Mouse (Mus musculus) neural tube, embryonic 13.5 days (tissue): Measurements from ENCODE around the gene Aph1c. TPM values are rescaled to one million over a fixed set of nuclear protein-coding genes. Genes with fewer than 3 reads are reported as not detected.
"Not testable (repeated sequence)": the region's sequence is repeated elsewhere in the genome, so short reads cannot be mapped to it uniquely, and the experiment has no call there.

Source experiments
- ATAC-seq: fragments of 200-750 bp; cut with Nextera tagmentation; 2 replicates; pipeline ENCODE4 v1.8.0; 2017; ENCODE audit warnings: low read depth, mild to moderate bottlenecking, moderate TSS enrichment, moderate library complexity
- H3K27ac ChIP-seq: fragments of 300-500 bp; sonication (generic); replicated peaks from 2 replicates; pipeline ENCODE4 v1.5.1; 2015; ENCODE audit warnings: moderate library complexity, mild to moderate bottlenecking, inconsistent platforms
- H3K27me3 ChIP-seq: fragments of 300-500 bp; sonication (generic); 2 replicates; pipeline ENCODE4 v1.6.1; 2015; ENCODE audit warnings: mild to moderate bottlenecking, inconsistent platforms
- H3K36me3 ChIP-seq: fragments of 300-500 bp; sonication (generic); 2 replicates; pipeline ENCODE4 v1.6.1; 2015; ENCODE audit warnings: mild to moderate bottlenecking, inconsistent platforms
- H3K4me1 ChIP-seq: fragments of 300-500 bp; sonication (generic); replicated peaks from 2 replicates; pipeline ENCODE4 v1.6.1; 2015; ENCODE audit warnings: inconsistent platforms
- H3K4me2 ChIP-seq: fragments of 300-500 bp; sonication (generic); 2 replicates; pipeline ENCODE4 v1.6.1; 2015; ENCODE audit warnings: inconsistent platforms, mild to moderate bottlenecking, moderate library complexity
- H3K4me3 ChIP-seq: fragments of 300-500 bp; sonication (generic); 2 replicates; pipeline ENCODE4 v1.5.1; 2015; ENCODE audit warnings: mild to moderate bottlenecking, inconsistent platforms
- H3K9ac ChIP-seq: fragments of 300-500 bp; sonication (generic); 2 replicates; pipeline ENCODE4 v1.6.1; 2015; ENCODE audit warnings: moderate library complexity, mild to moderate bottlenecking, inconsistent platforms
- H3K9me3 ChIP-seq: fragments of 300-500 bp; sonication (generic); 2 replicates; pipeline ENCODE4 v1.6.1; 2016; ENCODE audit warnings: inconsistent platforms
- WGBS: fragments of 180-500 bp; shearing (Covaris S2); methylation state at CpG from one replicate; pipeline ENCODE4 v1.1.7; 2015; 5-methylcytosine and 5-hydroxymethylcytosine counted together
- polyA plus RNA-seq: library from polyadenylated mRNA; unstranded; fragments of >200 nt; fragmentation: Nextera tagmentation; extraction: Ambion mirVana; gene quantifications from 2 replicates; pipeline ENCODE4 v1.2.1, GENCODE M21; 2015

The Aph1c gene
- polyA plus RNA-seq: 2.7 and 5.3 TPM in 2 replicates

DNA sequence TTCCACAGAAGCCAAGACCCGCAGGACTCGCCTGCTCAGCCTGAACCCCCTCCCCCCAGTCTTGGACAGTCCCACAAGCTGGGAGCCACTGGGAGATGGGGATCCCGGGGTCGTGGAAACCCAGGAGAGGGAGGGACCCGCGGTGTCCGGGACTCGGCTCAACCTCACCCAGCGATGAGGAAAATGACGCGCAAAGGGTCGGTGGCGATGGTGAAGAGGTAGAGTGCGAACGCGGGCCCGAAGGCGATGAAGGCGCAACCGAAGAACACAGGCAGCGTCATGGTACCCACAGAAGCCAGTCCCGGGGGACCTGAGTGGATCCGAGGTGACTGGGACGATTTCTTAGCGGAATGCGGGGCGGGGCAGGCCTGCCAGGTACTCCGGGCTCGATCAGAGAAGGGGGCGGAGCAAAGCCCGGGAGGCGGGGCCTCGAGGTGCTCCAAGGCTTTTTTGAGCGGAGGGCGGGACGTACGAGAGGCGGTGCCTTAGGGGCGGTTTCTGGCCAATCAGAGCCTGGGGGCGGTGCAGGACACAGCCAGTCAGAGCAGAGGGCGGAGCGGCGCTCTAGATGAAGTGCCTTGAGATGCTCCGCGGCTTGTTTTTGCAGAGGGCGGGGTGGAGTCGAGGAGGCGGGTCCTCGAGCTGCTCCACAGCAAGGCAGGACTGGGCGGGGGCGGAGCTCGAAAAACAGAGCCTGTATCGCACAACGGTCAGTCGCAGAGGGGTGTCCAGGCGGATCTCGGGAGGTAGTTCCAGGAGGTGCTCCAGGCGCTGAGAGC lies at the start of gene Aph1c:
Aph1c (minus strand) TSS at position 409 of the 779 bp plus-strand sequence.
- Histone ChIP-seq H3K4me1 (peaks cover 20% of the 10 kb centered on the region), H3K27me3 (peaks cover 9% of the 10 kb centered on the region), H3K36me3 (no peaks in the 10 kb centered on the region), H3K9ac (peak within 1 kb of the TSS; percentile 70), H3K9me3 (no peaks in the 10 kb centered on the region), H3K4me2 (peak within 1 kb of the TSS; percentile 93), H3K27ac (peak within 1 kb of the TSS; percentile 28; the same call in 1 of the 2 replicates), H3K4me3 (peak within 1 kb of the TSS; percentile 57)
- WGBS: under 1% methylated on average over 58 of the region's 58 CpGs
- ATAC-seq: peak; percentile 100

DNA sequence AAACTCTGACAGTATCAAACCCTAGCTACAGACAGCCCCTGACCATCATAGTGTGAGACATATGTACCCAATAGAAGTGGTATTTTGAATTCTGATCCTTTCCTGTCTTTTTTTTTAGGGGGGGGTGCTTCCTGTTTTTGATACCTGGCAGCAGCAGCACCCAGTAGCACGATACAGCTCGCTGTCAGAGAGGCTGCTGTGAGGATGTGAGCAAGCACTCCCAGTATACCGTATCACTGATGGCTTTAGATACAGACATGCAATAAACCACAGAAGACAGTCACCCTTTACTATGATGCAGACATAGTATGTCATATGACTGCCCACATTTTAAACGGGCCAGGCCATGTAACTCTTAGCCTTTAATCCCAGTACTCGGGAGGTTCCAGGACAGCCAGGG lies 49.0 kb upstream of the Aph1c start:
- 88% methylated on average over 5 of the region's 5 CpGs for WGBS
- no peak overlapping the region for H3K9ac ChIP-seq
- peaks cover 29% of the 10 kb centered on the region for H3K4me1 ChIP-seq

DNA sequence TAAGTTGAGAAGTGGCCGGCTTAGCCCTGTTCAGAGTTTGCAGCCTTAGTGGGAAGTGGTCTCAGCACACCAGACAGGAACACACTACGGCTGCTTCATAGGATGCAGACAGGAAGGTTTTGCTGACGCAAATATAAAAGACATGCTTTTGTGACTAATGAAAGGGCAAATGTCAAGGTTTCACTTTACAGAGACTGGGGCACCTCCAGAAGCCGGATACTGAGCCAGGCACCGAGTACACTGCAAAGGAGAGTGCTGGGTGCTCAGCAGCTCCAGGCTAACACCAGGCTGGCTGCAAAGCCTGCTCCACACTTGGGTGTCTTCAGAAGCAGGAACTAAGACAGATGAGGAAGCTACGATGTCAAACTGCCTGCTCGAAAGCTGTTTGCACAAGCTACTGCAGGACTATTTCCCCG lies 47.9 kb upstream of the Aph1c start:
- WGBS: 67% methylated on average over 8 of the region's 8 CpGs
- peaks cover 18% of the 10 kb centered on the region for H3K4me1 ChIP-seq
- no peaks in the 10 kb centered on the region for H3K36me3 ChIP-seq
- no peaks in the 10 kb centered on the region for H3K27me3 ChIP-seq
- H3K27ac ChIP-seq: no peak overlapping the region
- H3K9me3 ChIP-seq: no peaks in the 10 kb centered on the region
- H3K4me3 ChIP-seq: no peak overlapping the region
- no peak overlapping the region for H3K4me2 ChIP-seq
- ATAC-seq: no peak
- no peak overlapping the region for H3K9ac ChIP-seq

More for the DNA sequence above, 49.0 kb upstream of the Aph1c start:
- no peak for ATAC-seq
- Histone ChIP-seq H3K27ac (no peak overlapping the region), H3K27me3 (no peaks in the 10 kb centered on the region), H3K4me3 (no peak overlapping the region), H3K9me3 (no peaks in the 10 kb centered on the region), H3K4me2 (no peak overlapping the region), H3K36me3 (no peaks in the 10 kb centered on the region)

DNA sequence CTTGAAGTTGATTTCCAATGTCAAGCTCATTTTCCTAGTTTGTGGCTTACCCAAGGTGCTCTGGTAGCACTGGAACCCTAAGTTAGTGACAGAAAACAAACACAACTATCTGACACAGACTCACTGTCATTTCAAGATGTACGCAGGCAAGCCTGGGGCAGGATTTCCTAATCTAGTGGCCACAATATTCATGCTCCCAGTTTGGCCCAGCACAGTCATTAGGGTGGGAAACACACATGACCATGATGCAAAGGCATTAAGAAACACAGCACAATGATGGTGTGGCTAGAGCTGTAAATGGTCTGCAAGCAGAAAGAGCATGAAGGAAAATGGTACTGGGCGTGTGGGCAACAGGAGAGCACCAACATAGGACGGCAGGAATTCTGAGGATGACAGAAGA lies 47.3 kb upstream of the Aph1c start:
- Histone ChIP-seq H3K27me3 (no peaks in the 10 kb centered on the region), H3K9ac (no peak overlapping the region), H3K4me1 (peaks cover 13% of the 10 kb centered on the region), H3K36me3 (no peaks in the 10 kb centered on the region), H3K4me2 (no peak overlapping the region), H3K9me3 (no peaks in the 10 kb centered on the region), H3K27ac (no peak overlapping the region), H3K4me3 (no peak overlapping the region)
- 86% methylated on average over 3 of the region's 3 CpGs for WGBS
- no peak for ATAC-seq

DNA sequence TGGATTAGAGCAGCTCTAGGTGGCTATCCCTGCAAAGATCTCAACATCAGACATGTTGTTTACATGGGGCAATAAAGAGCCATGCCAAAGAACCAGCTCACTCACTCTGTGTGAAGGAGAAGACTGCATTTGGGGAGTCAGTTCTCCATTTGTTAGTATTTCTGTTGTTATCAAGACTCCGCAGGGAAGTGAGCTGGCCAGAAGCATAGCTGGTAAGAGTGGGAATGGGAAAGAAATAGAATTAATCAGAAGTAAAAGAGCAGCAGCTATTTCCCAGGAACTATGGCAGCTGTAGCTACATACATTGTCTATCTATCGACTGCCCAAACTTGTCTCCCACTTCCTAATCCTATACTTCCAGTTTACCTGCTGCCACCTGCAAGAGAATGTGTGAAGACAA lies 46.2 kb upstream of the Aph1c start:
- H3K9me3 ChIP-seq: no peaks in the 10 kb centered on the region
- peaks cover 4% of the 10 kb centered on the region; the same call in 1 of the 2 replicates for H3K4me1 ChIP-seq
- no peak overlapping the region for H3K27ac ChIP-seq
- H3K27me3 ChIP-seq: no peaks in the 10 kb centered on the region
- 93% methylated on average over 2 of the region's 2 CpGs for WGBS
- H3K36me3 ChIP-seq: no peaks in the 10 kb centered on the region
- H3K4me2 ChIP-seq: no peak overlapping the region
- no peak for ATAC-seq
- no peak overlapping the region for H3K9ac ChIP-seq
- H3K4me3 ChIP-seq: no peak overlapping the region

DNA sequence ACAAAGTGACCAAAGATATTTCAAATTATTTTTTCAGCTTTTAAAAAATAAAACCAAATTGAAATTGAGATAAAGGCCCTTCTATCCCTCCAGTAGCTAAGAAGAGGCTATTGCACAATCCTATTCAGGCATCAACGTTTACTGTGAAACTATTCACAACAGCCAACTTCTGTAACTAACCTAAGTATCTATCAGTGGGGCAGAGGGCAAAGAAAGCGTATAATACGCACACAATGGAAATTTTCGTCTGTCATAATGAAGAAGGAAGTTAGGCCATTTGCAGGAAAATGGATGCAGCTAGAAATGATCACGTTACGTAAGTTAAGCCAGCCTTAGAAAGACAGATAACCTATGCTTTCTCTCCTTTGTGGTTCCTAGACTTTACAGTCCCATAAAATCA lies 45.0 kb upstream of the Aph1c start:
- no peak for ATAC-seq
- H3K9ac ChIP-seq: no peak overlapping the region
- no peak overlapping the region for H3K4me3 ChIP-seq
- WGBS: 75% methylated on average over 6 of the region's 6 CpGs
- peaks cover 4% of the 10 kb centered on the region; the same call in 1 of the 2 replicates for H3K4me1 ChIP-seq
- H3K27ac ChIP-seq: no peak overlapping the region
- 0 out of 2 replicates have a peak, but pooled peaks cover 2% of the 10 kb centered on the region for H3K9me3 ChIP-seq
- no peak overlapping the region for H3K4me2 ChIP-seq
- no peaks in the 10 kb centered on the region for H3K27me3 ChIP-seq
- peaks cover 3% of the 10 kb centered on the region; the same call in 1 of the 2 replicates for H3K36me3 ChIP-seq

DNA sequence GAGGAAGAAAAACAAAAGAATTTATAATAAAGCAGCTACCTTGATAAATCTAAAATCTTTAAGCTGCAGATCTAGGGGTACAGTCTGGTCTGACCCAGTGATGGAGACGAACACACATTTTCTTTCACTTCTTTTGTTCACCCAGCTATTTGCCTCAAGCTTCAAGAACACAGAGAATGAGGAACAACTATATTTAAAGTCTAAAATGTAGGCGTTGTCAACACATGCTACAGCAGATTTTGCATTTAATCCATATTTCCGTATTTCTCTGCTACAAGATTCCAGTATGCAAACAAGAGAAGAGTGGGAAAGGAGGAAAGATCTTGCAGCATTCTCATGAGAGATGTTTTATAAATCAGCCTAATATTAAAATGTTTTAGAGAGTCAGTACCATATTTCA lies 44.4 kb upstream of the Aph1c start:
- Histone ChIP-seq H3K4me3 (no peak overlapping the region), H3K9ac (no peak overlapping the region), H3K4me1 (peaks cover 4% of the 10 kb centered on the region; the same call in 1 of the 2 replicates), H3K36me3 (peaks cover 5% of the 10 kb centered on the region; the same call in 1 of the 2 replicates), H3K27me3 (no peaks in the 10 kb centered on the region), H3K27ac (no peak overlapping the region), H3K9me3 (0 out of 2 replicates have a peak, but pooled peaks cover 2% of the 10 kb centered on the region), H3K4me2 (no peak overlapping the region)
- ATAC-seq: no peak
- WGBS: 96% methylated on average over 3 of the region's 3 CpGs

DNA sequence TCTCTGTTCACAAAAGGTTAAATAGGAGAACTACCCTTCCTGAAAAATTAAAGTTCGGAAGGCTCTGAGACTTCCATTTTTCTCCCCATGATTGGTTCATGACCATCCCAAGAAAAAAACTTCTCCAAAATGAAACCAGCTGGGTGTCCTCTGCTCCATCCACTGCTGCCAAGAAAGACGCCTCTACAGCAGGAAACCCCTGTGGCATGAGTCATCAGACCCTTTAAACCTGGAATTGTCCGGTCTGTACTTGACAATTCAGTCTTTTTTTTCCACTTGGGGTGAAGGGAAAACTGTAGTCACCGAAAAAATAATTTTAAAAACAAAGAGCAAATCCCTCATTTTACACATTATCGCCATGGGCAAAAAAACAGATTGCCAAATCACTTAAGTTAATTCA lies 42.1 kb upstream of the Aph1c start:
- H3K4me3 ChIP-seq: no peak overlapping the region
- no peak overlapping the region for H3K27ac ChIP-seq
- no peak overlapping the region for H3K4me2 ChIP-seq
- peaks cover 4% of the 10 kb centered on the region; the same call in 1 of the 2 replicates for H3K4me1 ChIP-seq
- 88% methylated on average over 5 of the region's 5 CpGs for WGBS
- no peaks in the 10 kb centered on the region for H3K27me3 ChIP-seq
- peaks cover 5% of the 10 kb centered on the region; the same call in 1 of the 2 replicates for H3K36me3 ChIP-seq
- H3K9me3 ChIP-seq: 0 out of 2 replicates have a peak, but pooled peaks cover 2% of the 10 kb centered on the region
- H3K9ac ChIP-seq: no peak overlapping the region
- no peak for ATAC-seq

DNA sequence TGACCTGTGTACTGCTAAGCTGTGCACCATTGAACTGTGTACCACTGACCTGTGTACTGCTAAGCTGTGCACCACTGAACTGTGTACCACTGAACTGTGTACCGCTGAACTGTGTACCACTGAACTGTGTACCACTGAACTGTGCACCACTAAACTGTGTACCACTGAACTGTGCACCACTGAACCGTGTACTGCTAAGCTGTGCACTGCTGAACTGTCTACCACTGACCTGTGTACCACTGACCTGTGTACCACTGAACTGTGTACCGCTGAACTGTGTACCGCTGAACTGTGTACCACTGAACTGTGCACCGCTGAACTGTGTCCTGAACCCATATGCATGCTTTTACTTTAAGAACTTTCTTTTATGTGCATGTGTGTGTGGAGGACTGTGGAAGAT lies 39.8 kb upstream of the Aph1c start:
- Histone ChIP-seq H3K9ac (no peak overlapping the region), H3K4me2 (no peak overlapping the region), H3K9me3 (0 out of 2 replicates have a peak, but pooled peaks cover 2% of the 10 kb centered on the region), H3K4me3 (no peak overlapping the region), H3K4me1 (no peaks in the 10 kb centered on the region), H3K36me3 (peaks cover 5% of the 10 kb centered on the region; the same call in 1 of the 2 replicates), H3K27me3 (no peaks in the 10 kb centered on the region), H3K27ac (no peak overlapping the region)
- no peak for ATAC-seq
- WGBS: 93% methylated on average over 5 of the region's 5 CpGs

DNA sequence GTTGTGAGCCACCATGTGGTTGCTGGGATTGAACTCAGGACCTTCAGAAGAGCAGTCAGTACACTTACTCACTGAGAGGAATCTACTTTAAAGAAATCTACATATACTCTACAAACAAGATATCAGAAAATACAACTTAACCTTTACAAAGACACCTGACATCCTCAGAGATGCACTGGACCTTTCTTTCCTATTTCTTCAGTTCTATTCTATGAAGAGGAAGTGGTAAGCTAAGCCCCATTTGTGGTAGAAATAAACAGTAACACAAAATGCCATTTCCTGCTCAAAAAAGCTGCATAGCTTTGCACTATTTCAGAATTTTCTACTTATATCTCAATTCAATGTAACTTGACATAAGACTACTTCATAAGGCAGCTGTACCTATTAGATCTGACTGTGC lies 39.0 kb upstream of the Aph1c start:
- Histone ChIP-seq H3K4me2 (no peak overlapping the region), H3K36me3 (peaks cover 5% of the 10 kb centered on the region; the same call in 1 of the 2 replicates), H3K9me3 (0 out of 2 replicates have a peak, but pooled peaks cover 2% of the 10 kb centered on the region), H3K4me3 (no peak overlapping the region), H3K9ac (no peak overlapping the region), H3K4me1 (no peaks in the 10 kb centered on the region), H3K27ac (no peak overlapping the region), H3K27me3 (no peaks in the 10 kb centered on the region)
- ATAC-seq: no peak

DNA sequence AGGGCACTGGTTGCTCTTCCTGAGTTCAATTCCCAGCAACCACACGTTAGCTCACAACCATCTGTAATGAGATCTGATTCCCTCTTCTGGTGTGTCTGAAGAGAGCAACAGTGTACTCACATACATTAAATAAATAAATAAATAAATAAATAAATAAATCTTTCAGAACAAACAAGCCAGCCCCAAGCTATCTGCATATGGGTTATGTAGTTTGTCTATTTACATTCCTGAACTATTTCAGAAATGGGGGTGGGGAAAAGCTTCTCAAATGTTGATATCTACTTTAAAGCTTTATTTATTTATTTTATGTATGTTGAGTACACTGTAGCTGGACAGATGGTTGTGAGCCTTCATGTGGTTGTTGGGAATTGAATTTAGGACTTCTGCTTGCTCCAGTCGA lies 38.5 kb upstream of the Aph1c start:
- ATAC-seq, H3K27me3 ChIP-seq, H3K27ac ChIP-seq: not testable (repeated sequence)

DNA sequence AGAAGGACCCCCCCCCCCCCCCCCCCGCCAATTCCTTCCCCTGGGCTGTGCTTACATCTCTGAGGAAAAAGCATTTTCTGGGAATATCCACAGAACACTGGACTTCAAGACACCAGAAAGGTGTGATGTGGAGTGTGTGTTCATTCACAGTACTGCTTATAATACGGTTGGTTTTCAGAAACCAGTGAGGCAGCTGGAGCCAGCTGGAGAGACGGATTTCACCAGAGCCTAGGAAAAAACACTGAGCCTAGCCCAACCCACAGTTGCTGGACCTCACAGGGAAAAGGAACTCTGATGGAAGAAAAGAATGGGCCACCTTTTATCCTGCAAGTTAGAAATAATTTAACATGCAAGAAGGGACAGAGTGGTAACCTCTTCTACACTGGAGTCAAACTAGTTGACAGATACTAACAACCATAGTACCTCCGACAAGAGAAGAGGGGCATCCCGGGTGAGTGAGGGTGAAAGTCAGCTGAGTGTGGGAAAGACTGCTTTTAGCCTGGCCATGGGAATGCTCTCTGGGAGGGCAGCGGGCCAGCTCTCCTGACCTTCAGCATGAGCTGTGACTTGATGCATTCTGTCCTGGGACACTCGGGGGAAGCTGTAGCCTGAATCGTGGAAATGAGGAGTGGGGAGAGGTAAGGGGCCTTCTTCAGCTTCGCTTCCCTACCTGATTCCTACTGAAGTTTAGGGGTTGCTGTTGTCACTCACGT lies 37.6 kb upstream of the Aph1c start:
- H3K27ac ChIP-seq: no peak overlapping the region
- H3K4me3 ChIP-seq: no peak overlapping the region
- H3K9ac ChIP-seq: no peak overlapping the region
- H3K4me2 ChIP-seq: no peak overlapping the region
- no peak for ATAC-seq
- H3K36me3 ChIP-seq: peaks cover 5% of the 10 kb centered on the region; the same call in 1 of the 2 replicates
- H3K4me1 ChIP-seq: no peaks in the 10 kb centered on the region
- H3K9me3 ChIP-seq: 0 out of 2 replicates have a peak, but pooled peaks cover 2% of the 10 kb centered on the region
- no peaks in the 10 kb centered on the region for H3K27me3 ChIP-seq
- WGBS: 76% methylated on average over 10 of the region's 10 CpGs

More for the DNA sequence above, 38.5 kb upstream of the Aph1c start:
- H3K9me3 ChIP-seq, H3K4me1 ChIP-seq, H3K9ac ChIP-seq, H3K4me3 ChIP-seq, H3K36me3 ChIP-seq, H3K4me2 ChIP-seq: not testable (repeated sequence)
- 85% methylated on average over 2 of the region's 2 CpGs for WGBS
